Mouse (Mus musculus): ENCODE results near the gene Gm10198.
A peak's percentile ranks its signal among the peaks of the same experiment; 100 is the strongest.

The Gm10198 gene

GRCm38 (mm10) chr13:111592485-111592884 is at the start of gene Gm10198:
Gm10198 (plus strand) TSS chr13:111592785.
- DNase-seq (ENCODE audit: extremely low read depth, low read depth): no peak

GRCm38 (mm10) chr13:111545286-111545685 is 47.3 kb upstream of the Gm10198 start:
- DNase-seq (ENCODE audit: extremely low read depth, low read depth): no peak

GRCm38 (mm10) chr13:111552769-111553168 is 39.8 kb upstream of the Gm10198 start:
- DNase-seq (ENCODE audit: extremely low read depth, low read depth): no peak

GRCm38 (mm10) chr13:111553182-111553581 is 39.4 kb upstream of the Gm10198 start:
- DNase-seq (ENCODE audit: extremely low read depth, low read depth): no peak

GRCm38 (mm10) chr13:111553941-111554340 is 38.6 kb upstream of the Gm10198 start:
- no peak for DNase-seq (ENCODE audit: extremely low read depth, low read depth)

GRCm38 (mm10) chr13:111555333-111555732 is 37.3 kb upstream of the Gm10198 start:
- DNase-seq (ENCODE audit: extremely low read depth, low read depth): no peak

- no peak for DNase-seq (ENCODE audit: extremely low read depth, low read depth)
These were observed 36.2 kb upstream of the Gm10198 start for GRCm38 (mm10) chr13:111556375-111556774.

- DNase-seq (ENCODE audit: extremely low read depth, low read depth): no peak
These were observed 32.4 kb upstream of the Gm10198 start for GRCm38 (mm10) chr13:111560152-111560551.

- DNase-seq (ENCODE audit: extremely low read depth, low read depth): no peak
These were observed 30.0 kb upstream of the Gm10198 start for GRCm38 (mm10) chr13:111562595-111562994.

- DNase-seq (ENCODE audit: extremely low read depth, low read depth): no peak
These were observed 18.4 kb upstream of the Gm10198 start for GRCm38 (mm10) chr13:111574196-111574595.

- no peak for DNase-seq (ENCODE audit: extremely low read depth, low read depth)
These were observed 15.4 kb upstream of the Gm10198 start for GRCm38 (mm10) chr13:111577177-111577576.

GRCm38 (mm10) chr13:111580054-111580453 is 12.5 kb upstream of the Gm10198 start:
- no peak for DNase-seq (ENCODE audit: extremely low read depth, low read depth)

GRCm38 (mm10) chr13:111598111-111598510 is 5.5 kb downstream of the Gm10198 start:
- no peak for DNase-seq (ENCODE audit: extremely low read depth, low read depth)

- no peak for DNase-seq (ENCODE audit: extremely low read depth, low read depth)
These were observed 8.8 kb downstream of the Gm10198 start for GRCm38 (mm10) chr13:111601383-111601782.

GRCm38 (mm10) chr13:111604826-111605225 is 12.2 kb downstream of the Gm10198 start:
- DNase-seq (ENCODE audit: extremely low read depth, low read depth): no peak

GRCm38 (mm10) chr13:111616168-111617125 is 23.9 kb downstream of the Gm10198 start:
- DNase-seq (ENCODE audit: extremely low read depth, low read depth): no peak

GRCm38 (mm10) chr13:111620433-111620832 is 27.8 kb downstream of the Gm10198 start:
- DNase-seq (ENCODE audit: extremely low read depth, low read depth): no peak

GRCm38 (mm10) chr13:111622425-111622824 is 29.8 kb downstream of the Gm10198 start:
- no peak for DNase-seq (ENCODE audit: extremely low read depth, low read depth)

GRCm38 (mm10) chr13:111623112-111623511 is 30.5 kb downstream of the Gm10198 start:
- no peak for DNase-seq (ENCODE audit: extremely low read depth, low read depth)

GRCm38 (mm10) chr13:111624115-111624514 is 31.5 kb downstream of the Gm10198 start:
- DNase-seq (ENCODE audit: extremely low read depth, low read depth): no peak

- no peak for DNase-seq (ENCODE audit: extremely low read depth, low read depth)
These were observed 41.9 kb downstream of the Gm10198 start for GRCm38 (mm10) chr13:111634163-111635160.

GRCm38 (mm10) chr13:111640319-111640718 is 47.7 kb downstream of the Gm10198 start:
- DNase-seq (ENCODE audit: extremely low read depth, low read depth): peak; percentile 74

Data from MEL-GATA-1-ER (cell line).